Mouse (Mus musculus) liver, embryonic 14.5 days (tissue): ENCODE measurements at regions not wholly inside any gene's neighbourhood (a gene's known extent, or its start where the extent isn't known, plus 50 kb on each side); places are given as distances from the start of the nearest gene placed in this dataset.

Source experiments
- CTCF ChIP-seq: IDR thresholded peaks from 2 replicates; pipeline ENCODE4 v1.5.1; 2016; ENCODE audit warnings: antibody characterized with exemption, low read depth, control low read depth
- EP300 ChIP-seq: IDR thresholded peaks from 2 replicates; pipeline ENCODE4 v1.6.1; 2016; ENCODE audit warnings: antibody characterized with exemption, low read depth

- TF ChIP-seq CTCF (no peak), EP300 (no peak)
These were observed 179.1 kb downstream of the Ajap1 start for GRCm38 (mm10) chr4:153303521-153303920.
